Comparison of ENCODE assay signal across 19 mouse cellular contexts in genomic region chr3:95631304-95631703, GRCm38 (mm10). TPM values are rescaled to one million over a fixed set of nuclear protein-coding genes. Genes with fewer than 3 reads are reported as not detected.
"Had no signal": no experiment of that assay in that cellular context is flagged by ENCODE, and none has a peak within 500 bp of the region (broad histone marks: within the 10 kb centered on the region; RNA-seq: fewer than 3 reads in every experiment).

No protein-coding gene starts in this region.

- H3K27me3 ChIP-seq: kidney, embryonic 15.5 days; limb, embryonic 13.5 days; lung, embryonic 15.5 days; midbrain, embryonic 12.5 days; neural tube, embryonic 13.5 days had no signal

- H3K9ac ChIP-seq: kidney, embryonic 15.5 days; limb, embryonic 13.5 days; liver, embryonic 14.5 days; lung, embryonic 15.5 days; midbrain, embryonic 12.5 days; neural tube, embryonic 13.5 days had no signal

- H3K4me2 ChIP-seq: kidney, embryonic 15.5 days; limb, embryonic 13.5 days; lung, embryonic 15.5 days; midbrain, embryonic 12.5 days; neural tube, embryonic 13.5 days had no signal

- H3K9me3 ChIP-seq: kidney, embryonic 15.5 days; limb, embryonic 13.5 days; lung, embryonic 15.5 days; midbrain, embryonic 12.5 days; neural tube, embryonic 13.5 days had no signal

- ATAC-seq: intestine, embryonic 16.5 days; midbrain, embryonic 16.5 days had no signal

- H3K27ac ChIP-seq: kidney, embryonic 15.5 days; limb, embryonic 13.5 days; liver, embryonic 14.5 days; lung, embryonic 15.5 days; midbrain, embryonic 12.5 days; neural tube, embryonic 13.5 days had no signal

- DNase-seq: kidney, adult 2 months; kidney, postnatal 25 days; layer of hippocampus, adult 9-11 months; left cerebral cortex, postnatal 4 days; lung, postnatal 14 days; retina, postnatal 1 day; right cerebral cortex, postnatal 4 days; spleen, adult 18-20 months; thymus, adult 18-20 months; thymus, postnatal 14 days had no signal

- H3K4me3 ChIP-seq: kidney, embryonic 15.5 days; limb, embryonic 13.5 days; lung, embryonic 15.5 days; midbrain, embryonic 12.5 days; neural tube, embryonic 13.5 days had no signal

RNA-seq across cellular contexts. Expression of gene Adamtsl4, which starts 56.4 kb away (rescaled TPM):
- total RNA-seq: megakaryocyte-erythroid progenitor cell, adult 5-6 weeks had no signal
